Mouse (Mus musculus): ENCODE measurements around the gene Zmym1. TPM values are rescaled to one million over a fixed set of nuclear protein-coding genes. Genes with fewer than 3 reads are reported as not detected.
"Not testable (repeated sequence)": the region's sequence is repeated elsewhere in the genome, so short reads cannot be mapped to it uniquely, and the experiment has no call there.

Zmym1 gene
- 20.1 and 38.2 TPM in 2 replicates for polyA plus RNA-seq (2014; fragmentation: Nextera tagmentation; extraction: Ambion mirVana)

- WGBS: 2% methylated on average over 38 of the region's 38 CpGs
- no peaks in the 10 kb centered on the region for H3K9me3 ChIP-seq (ENCODE audit: control insufficient read depth, low read length)
- no peak within 1 kb of the TSS; the same call in 1 of the 2 replicates for H3K27ac ChIP-seq (replicated peaks; ENCODE audit: low read depth, low read length)
- H3K4me3 ChIP-seq (replicated peaks; ENCODE audit: low read depth, low read length): peak within 1 kb of the TSS; percentile 62
- H3K4me2 ChIP-seq (ENCODE audit: low read length): peak within 1 kb of the TSS; percentile 70
- peak within 1 kb of the TSS; percentile 65 for H3K9ac ChIP-seq (replicated peaks; ENCODE audit: low read length)
- ATAC-seq (ENCODE audit: low FRiP score, low TSS enrichment): peak; percentile 72
- H3K36me3 ChIP-seq (ENCODE audit: control insufficient read depth, insufficient read depth, low read length): peaks cover 15% of the 10 kb centered on the region
- DNase-seq: peak; percentile 95
- H3K4me1 ChIP-seq (ENCODE audit: control insufficient read depth, insufficient read depth, low read length): peaks cover 3% of the 10 kb centered on the region; the same call in 1 of the 2 replicates
- no peaks in the 10 kb centered on the region for H3K27me3 ChIP-seq (ENCODE audit: control insufficient read depth, insufficient read depth, low read length)
These were observed at the start of gene Zmym1 for GRCm38 (mm10) chr4:127060585-127061290. TSS of gene Zmym1 (minus strand) at chr4:127061152.

GRCm38 (mm10) chr4:127110570-127110969 lies 49.6 kb upstream of the Zmym1 start:
- Histone ChIP-seq H3K9me3 (ENCODE audit: control insufficient read depth, low read length) (no peaks in the 10 kb centered on the region), H3K27ac (replicated peaks; ENCODE audit: low read depth, low read length) (no peak overlapping the region), H3K27me3 (ENCODE audit: control insufficient read depth, insufficient read depth, low read length) (no peaks in the 10 kb centered on the region), H3K36me3 (ENCODE audit: control insufficient read depth, insufficient read depth, low read length) (peaks cover 46% of the 10 kb centered on the region), H3K4me2 (ENCODE audit: low read length) (no peak overlapping the region), H3K9ac (replicated peaks; ENCODE audit: low read length) (no peak overlapping the region), H3K4me1 (ENCODE audit: control insufficient read depth, insufficient read depth, low read length) (no peaks in the 10 kb centered on the region), H3K4me3 (replicated peaks; ENCODE audit: low read depth, low read length) (no peak overlapping the region)
- 80% methylated on average over 4 of the region's 4 CpGs for WGBS
- ATAC-seq (ENCODE audit: low FRiP score, low TSS enrichment) (no peak), DNase-seq (no peak)

- no peak overlapping the region for H3K9ac ChIP-seq (replicated peaks; ENCODE audit: low read length)
- H3K36me3 ChIP-seq (ENCODE audit: control insufficient read depth, insufficient read depth, low read length): peaks cover 60% of the 10 kb centered on the region
- ATAC-seq (ENCODE audit: low FRiP score, low TSS enrichment) (no peak), DNase-seq (no peak)
- WGBS: 97% methylated on average over 4 of the region's 4 CpGs
- H3K9me3 ChIP-seq (ENCODE audit: control insufficient read depth, low read length): no peaks in the 10 kb centered on the region
- H3K4me3 ChIP-seq (replicated peaks; ENCODE audit: low read depth, low read length): no peak overlapping the region
- no peak overlapping the region for H3K4me2 ChIP-seq (ENCODE audit: low read length)
- H3K4me1 ChIP-seq (ENCODE audit: control insufficient read depth, insufficient read depth, low read length): no peaks in the 10 kb centered on the region
- H3K27me3 ChIP-seq (ENCODE audit: control insufficient read depth, insufficient read depth, low read length): no peaks in the 10 kb centered on the region
- H3K27ac ChIP-seq (replicated peaks; ENCODE audit: low read depth, low read length): no peak overlapping the region
These were observed 46.6 kb upstream of the Zmym1 start for GRCm38 (mm10) chr4:127107566-127107965.

GRCm38 (mm10) chr4:127099552-127099951 lies 38.6 kb upstream of the Zmym1 start:
- peaks cover 26% of the 10 kb centered on the region for H3K36me3 ChIP-seq (ENCODE audit: control insufficient read depth, insufficient read depth, low read length)
- H3K4me3 ChIP-seq (replicated peaks; ENCODE audit: low read depth, low read length); DNase-seq; H3K4me2 ChIP-seq (ENCODE audit: low read length); H3K27me3 ChIP-seq (ENCODE audit: control insufficient read depth, insufficient read depth, low read length); H3K4me1 ChIP-seq (ENCODE audit: control insufficient read depth, insufficient read depth, low read length); H3K9ac ChIP-seq (replicated peaks; ENCODE audit: low read length); ATAC-seq (ENCODE audit: low FRiP score, low TSS enrichment); H3K9me3 ChIP-seq (ENCODE audit: control insufficient read depth, low read length); H3K27ac ChIP-seq (replicated peaks; ENCODE audit: low read depth, low read length): not testable (repeated sequence)
- WGBS: 93% methylated on average over 1 of the region's 2 CpGs

- Histone ChIP-seq H3K4me3 (replicated peaks; ENCODE audit: low read depth, low read length) (no peak overlapping the region), H3K4me2 (ENCODE audit: low read length) (no peak overlapping the region), H3K9ac (replicated peaks; ENCODE audit: low read length) (no peak overlapping the region), H3K9me3 (ENCODE audit: control insufficient read depth, low read length) (no peaks in the 10 kb centered on the region), H3K4me1 (ENCODE audit: control insufficient read depth, insufficient read depth, low read length) (no peaks in the 10 kb centered on the region), H3K36me3 (ENCODE audit: control insufficient read depth, insufficient read depth, low read length) (peaks cover 18% of the 10 kb centered on the region), H3K27ac (replicated peaks; ENCODE audit: low read depth, low read length) (no peak overlapping the region), H3K27me3 (ENCODE audit: control insufficient read depth, insufficient read depth, low read length) (no peaks in the 10 kb centered on the region)
- DNase-seq (no peak), ATAC-seq (ENCODE audit: low FRiP score, low TSS enrichment) (no peak)
- WGBS: 93% methylated on average over 4 of the region's 4 CpGs
These were observed 34.1 kb upstream of the Zmym1 start for GRCm38 (mm10) chr4:127095090-127095489.

- Histone ChIP-seq H3K27me3 (ENCODE audit: control insufficient read depth, insufficient read depth, low read length) (no peaks in the 10 kb centered on the region), H3K9me3 (ENCODE audit: control insufficient read depth, low read length) (no peaks in the 10 kb centered on the region)
These were observed 30.2 kb upstream of the Zmym1 start for GRCm38 (mm10) chr4:127091188-127091587.

GRCm38 (mm10) chr4:127085761-127086160 lies 24.8 kb upstream of the Zmym1 start:
- H3K9me3 ChIP-seq (ENCODE audit: control insufficient read depth, low read length): no peaks in the 10 kb centered on the region
- H3K36me3 ChIP-seq (ENCODE audit: control insufficient read depth, insufficient read depth, low read length): peaks cover 20% of the 10 kb centered on the region
- H3K9ac ChIP-seq (replicated peaks; ENCODE audit: low read length): no peak overlapping the region
- H3K27me3 ChIP-seq (ENCODE audit: control insufficient read depth, insufficient read depth, low read length): no peaks in the 10 kb centered on the region
- no peak overlapping the region for H3K4me2 ChIP-seq (ENCODE audit: low read length)
- H3K4me3 ChIP-seq (replicated peaks; ENCODE audit: low read depth, low read length): no peak overlapping the region
- DNase-seq (no peak), ATAC-seq (ENCODE audit: low FRiP score, low TSS enrichment) (no peak)
- 83% methylated on average over 1 of the region's 1 CpGs for WGBS
- H3K27ac ChIP-seq (replicated peaks; ENCODE audit: low read depth, low read length): no peak overlapping the region
- H3K4me1 ChIP-seq (ENCODE audit: control insufficient read depth, insufficient read depth, low read length): no peaks in the 10 kb centered on the region

More at GRCm38 (mm10) chr4:127091188-127091587, 30.2 kb upstream of the Zmym1 start:
- ATAC-seq (ENCODE audit: low FRiP score, low TSS enrichment) (no peak), DNase-seq (no peak)
- H3K4me2 ChIP-seq (ENCODE audit: low read length): no peak overlapping the region
- 100% methylated on average over 1 of the region's 1 CpGs for WGBS
- H3K36me3 ChIP-seq (ENCODE audit: control insufficient read depth, insufficient read depth, low read length): peaks cover 29% of the 10 kb centered on the region
- H3K4me3 ChIP-seq (replicated peaks; ENCODE audit: low read depth, low read length): no peak overlapping the region
- H3K9ac ChIP-seq (replicated peaks; ENCODE audit: low read length): no peak overlapping the region
- no peak overlapping the region for H3K27ac ChIP-seq (replicated peaks; ENCODE audit: low read depth, low read length)
- no peaks in the 10 kb centered on the region for H3K4me1 ChIP-seq (ENCODE audit: control insufficient read depth, insufficient read depth, low read length)

- ATAC-seq (ENCODE audit: low FRiP score, low TSS enrichment): no peak
- WGBS: 90% methylated on average over 2 of the region's 2 CpGs
- peaks cover under 1% of the 10 kb centered on the region; the same call in 1 of the 2 replicates for H3K36me3 ChIP-seq (ENCODE audit: control insufficient read depth, insufficient read depth, low read length)
- H3K27me3 ChIP-seq (ENCODE audit: control insufficient read depth, insufficient read depth, low read length): no peaks in the 10 kb centered on the region
- H3K27ac ChIP-seq (replicated peaks; ENCODE audit: low read depth, low read length): no peak overlapping the region
- H3K4me2 ChIP-seq (ENCODE audit: low read length): no peak overlapping the region
- H3K4me3 ChIP-seq (replicated peaks; ENCODE audit: low read depth, low read length): no peak overlapping the region
- peaks cover 5% of the 10 kb centered on the region for H3K4me1 ChIP-seq (ENCODE audit: control insufficient read depth, insufficient read depth, low read length)
- DNase-seq: no peak
- no peak overlapping the region for H3K9ac ChIP-seq (replicated peaks; ENCODE audit: low read length)
- H3K9me3 ChIP-seq (ENCODE audit: control insufficient read depth, low read length): no peaks in the 10 kb centered on the region
These were observed 22.2 kb upstream of the Zmym1 start for GRCm38 (mm10) chr4:127083131-127083530.

- H3K9ac ChIP-seq (replicated peaks; ENCODE audit: low read length): no peak overlapping the region
- no peak overlapping the region for H3K4me2 ChIP-seq (ENCODE audit: low read length)
- 48% methylated on average over 1 of the region's 1 CpGs for WGBS
- H3K36me3 ChIP-seq (ENCODE audit: control insufficient read depth, insufficient read depth, low read length): no peaks in the 10 kb centered on the region; the same call in 1 of the 2 replicates
- H3K4me3 ChIP-seq (replicated peaks; ENCODE audit: low read depth, low read length): no peak overlapping the region
- H3K9me3 ChIP-seq (ENCODE audit: control insufficient read depth, low read length): no peaks in the 10 kb centered on the region
- H3K4me1 ChIP-seq (ENCODE audit: control insufficient read depth, insufficient read depth, low read length): peaks cover 10% of the 10 kb centered on the region
- ATAC-seq (ENCODE audit: low FRiP score, low TSS enrichment): no peak
- H3K27ac ChIP-seq (replicated peaks; ENCODE audit: low read depth, low read length): no peak overlapping the region
- DNase-seq: no peak
- no peaks in the 10 kb centered on the region for H3K27me3 ChIP-seq (ENCODE audit: control insufficient read depth, insufficient read depth, low read length)
These were observed 19.9 kb upstream of the Zmym1 start for GRCm38 (mm10) chr4:127080806-127081205.
